Mouse (Mus musculus) retina, adult 2 months (tissue): ENCODE measurements at regions not wholly inside any gene's neighbourhood (a gene's known extent, or its start where the extent isn't known, plus 50 kb on each side); places are given as distances from the start of the nearest gene placed in this dataset.

ENCODE experiments used
- DNase-seq: peaks from one replicate; pipeline ENCODE4 v3.0.0-alpha.2; 2012; ENCODE audit warnings: low read depth, low spot score

DNA sequence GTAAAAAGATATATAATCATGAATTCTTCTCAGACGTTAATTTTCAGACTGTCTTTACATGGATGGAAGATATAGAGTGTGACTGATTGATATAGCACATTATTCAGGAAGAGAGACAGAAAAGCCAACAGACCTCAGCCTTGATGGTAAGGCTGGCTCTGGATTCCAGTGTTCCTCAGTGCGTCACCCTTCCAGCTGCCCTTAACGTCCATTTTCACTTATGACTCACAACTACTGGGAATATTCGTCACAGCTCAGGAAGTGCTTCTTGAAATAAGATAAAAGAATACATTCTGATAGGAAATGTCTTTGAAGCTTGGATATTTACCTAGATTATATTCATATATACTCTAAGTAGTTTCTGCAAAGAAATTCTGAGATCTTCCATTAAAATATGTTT is 923.8 kb downstream of the Flrt2 start:
- DNase-seq, result no peak

DNA sequence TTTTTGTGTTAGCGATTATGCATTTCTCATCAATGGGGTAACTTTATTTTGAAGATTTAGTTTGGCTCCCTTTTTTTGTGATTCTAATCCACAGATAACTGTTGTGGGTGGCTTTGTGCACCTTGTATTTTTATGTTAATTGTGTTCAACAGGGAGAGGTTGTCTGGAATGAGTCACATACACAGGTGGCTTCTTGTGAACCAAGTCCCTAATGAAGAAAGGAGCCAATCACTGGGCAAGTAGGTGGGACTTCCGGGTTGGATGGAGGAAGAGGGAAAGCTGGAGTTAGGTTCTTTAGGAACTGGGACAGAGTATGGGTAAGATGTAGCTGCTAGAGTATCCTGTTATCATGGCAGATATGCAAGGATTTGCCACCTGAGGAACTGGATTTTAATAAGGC is 925.2 kb downstream of the Flrt2 start:
- DNase-seq, result no peak
